ENCODE assay signal across 30 mouse cellular contexts in the genomic region with DNA sequence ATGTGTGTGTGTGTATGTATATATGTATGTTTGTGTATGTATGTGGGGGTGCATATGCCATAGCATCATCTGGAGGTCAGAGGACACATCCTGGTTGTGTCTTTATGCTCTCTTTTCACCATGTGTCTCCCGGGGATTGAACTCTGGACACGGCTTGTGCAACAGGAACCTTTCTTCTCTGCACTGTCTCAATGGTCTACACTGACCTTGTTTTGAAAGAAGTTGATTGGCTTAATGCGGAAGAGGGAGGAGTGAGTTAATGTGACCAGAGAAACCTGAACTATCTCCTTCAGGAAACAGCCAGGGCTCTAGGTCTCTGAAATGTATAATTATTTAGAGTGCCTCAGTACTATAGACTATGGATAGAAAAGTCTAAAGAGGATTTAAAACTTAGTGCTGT.
DNase-seq lines count a peak whose midpoint lies in the region; ATAC-seq and TF ChIP-seq lines count a peak whose summit lies in the region.
"Had no signal": no experiment of that assay in that cellular context is flagged by ENCODE, and none has a peak within 500 bp of the region (broad histone marks: within the 10 kb centered on the region; RNA-seq: fewer than 3 reads in every experiment).

No protein-coding gene starts in this region.

- H3K4me2 ChIP-seq in intestine, postnatal 0 days (replicated peaks; ENCODE audit: low read depth): no peak overlapping the region
- no peak overlapping the region for H3K4me2 ChIP-seq in intestine, embryonic 16.5 days (ENCODE audit: low read depth, low read length)
- H3K4me2 ChIP-seq: forebrain, embryonic 15.5 days; heart, embryonic 15.5 days; intestine, embryonic 15.5 days; kidney, embryonic 15.5 days; limb, embryonic 13.5 days; midbrain, embryonic 12.5 days; neural tube, embryonic 13.5 days had no signal

- peak; percentile 33; the same call in 1 of the 2 replicates for ATAC-seq in intestine, postnatal 0 days
- ATAC-seq in intestine, embryonic 16.5 days: no peak
- peak; percentile 33 for ATAC-seq in granulocyte monocyte progenitor cell, adult 5-6 weeks (replicated peaks; ENCODE audit: poor library complexity, severe bottlenecking)
- ATAC-seq in megakaryocyte, adult 5-6 weeks (ENCODE audit: poor library complexity, severe bottlenecking): peak; percentile 51
- ATAC-seq: CD4-positive, CD25-positive, alpha-beta regulatory T cell, adult 4 months; forebrain, embryonic 15.5 days; hindbrain, embryonic 16.5 days; intestine, embryonic 15.5 days had no signal

- H3K27me3 ChIP-seq in intestine, postnatal 0 days (replicated peaks; ENCODE audit: control insufficient read depth, insufficient read depth, low read length): no peaks in the 10 kb centered on the region
- no peaks in the 10 kb centered on the region for H3K27me3 ChIP-seq in intestine, embryonic 16.5 days (replicated peaks; ENCODE audit: control insufficient read depth, insufficient read depth, low read length)
- H3K27me3 ChIP-seq: forebrain, embryonic 15.5 days; heart, embryonic 15.5 days; intestine, embryonic 15.5 days; kidney, embryonic 15.5 days; limb, embryonic 13.5 days; megakaryocyte, embryonic 14.5 days; midbrain, embryonic 12.5 days; neural tube, embryonic 13.5 days had no signal

- DNase-seq in 416B (ENCODE audit: low read depth): peak; percentile 24
- no peak for DNase-seq in testis, postnatal 14 days (ENCODE audit: low spot score)
- no peak for DNase-seq in frontal cortex, postnatal 25 days (ENCODE audit: low spot score in 2 of 2)
- DNase-seq: adrenal gland, postnatal 25 days; cerebellum, adult 2 months; cerebellum, postnatal 14 days; gastrocnemius, postnatal 10 days; kidney, postnatal 25 days; lung, adult 2 months; lung, postnatal 14 days; right cerebral cortex, postnatal 4 days; thymus, adult 2 months; thymus, postnatal 36 days had no signal

- H3K4me3 ChIP-seq in intestine, postnatal 0 days (ENCODE audit: low read depth, low read length): no peak overlapping the region
- no peak overlapping the region for H3K4me3 ChIP-seq in intestine, embryonic 16.5 days (ENCODE audit: low read length)
- H3K4me3 ChIP-seq: forebrain, embryonic 10.5 days; forebrain, embryonic 15.5 days; heart, embryonic 15.5 days; intestine, embryonic 15.5 days; kidney, embryonic 15.5 days; layer of hippocampus, adult 2 months; limb, embryonic 13.5 days; megakaryocyte, embryonic 14.5 days; midbrain, embryonic 12.5 days; neural tube, embryonic 13.5 days had no signal

- WGBS in intestine, postnatal 0 days: 61% methylated on average over 3 of the region's 3 CpGs
- 83% methylated on average over 3 of the region's 3 CpGs for WGBS in intestine, embryonic 16.5 days

- H3K9me3 ChIP-seq in intestine, postnatal 0 days (ENCODE audit: control insufficient read depth): no peaks in the 10 kb centered on the region
- no peaks in the 10 kb centered on the region for H3K9me3 ChIP-seq in intestine, embryonic 16.5 days (ENCODE audit: control insufficient read depth, low read length)
- H3K9me3 ChIP-seq: forebrain, embryonic 10.5 days; forebrain, embryonic 15.5 days; heart, embryonic 15.5 days; intestine, embryonic 15.5 days; kidney, embryonic 15.5 days; limb, embryonic 13.5 days; megakaryocyte, embryonic 14.5 days; midbrain, embryonic 12.5 days; neural tube, embryonic 13.5 days had no signal

- H3K36me3 ChIP-seq in intestine, postnatal 0 days (ENCODE audit: control insufficient read depth, insufficient read depth): peaks cover 21% of the 10 kb centered on the region
- no peaks in the 10 kb centered on the region; the same call in 1 of the 2 replicates for H3K36me3 ChIP-seq in intestine, embryonic 16.5 days (ENCODE audit: control insufficient read depth, insufficient read depth, low read length)
- H3K36me3 ChIP-seq: forebrain, embryonic 15.5 days had no signal

- H3K4me1 ChIP-seq in intestine, postnatal 0 days (replicated peaks; ENCODE audit: control insufficient read depth, insufficient read depth, low read length): no peaks in the 10 kb centered on the region
- H3K4me1 ChIP-seq in intestine, embryonic 16.5 days (ENCODE audit: control insufficient read depth, insufficient read depth, low read length): peaks cover 12% of the 10 kb centered on the region

- TF ChIP-seq CTCF in intestine, postnatal 0 days (IDR thresholded peaks at IDR 0.05; ENCODE audit: low read depth): no peak

- H3K9ac ChIP-seq in intestine, postnatal 0 days (ENCODE audit: low read depth, low read length): no peak overlapping the region
- H3K9ac ChIP-seq in intestine, embryonic 16.5 days (ENCODE audit: low read depth, low read length): no peak overlapping the region
- H3K9ac ChIP-seq: forebrain, embryonic 15.5 days; heart, embryonic 15.5 days; intestine, embryonic 15.5 days; kidney, embryonic 15.5 days; limb, embryonic 13.5 days; midbrain, embryonic 12.5 days; neural tube, embryonic 13.5 days had no signal

- no peak overlapping the region for H3K27ac ChIP-seq in intestine, postnatal 0 days (ENCODE audit: low read depth, low read length)
- H3K27ac ChIP-seq in intestine, embryonic 16.5 days (ENCODE audit: low read length): no peak overlapping the region
- H3K27ac ChIP-seq: forebrain, embryonic 10.5 days; forebrain, embryonic 15.5 days; heart, embryonic 15.5 days; intestine, embryonic 15.5 days; kidney, embryonic 15.5 days; limb, embryonic 13.5 days; midbrain, embryonic 12.5 days; stomach, postnatal 0 days had no signal
